Mouse (Mus musculus) neural tube, embryonic 13.5 days (tissue): Measurements from ENCODE around the gene Abraxas1. TPM values are rescaled to one million over a fixed set of nuclear protein-coding genes. Genes with fewer than 3 reads are reported as not detected.

Source experiments
- ATAC-seq: fragments of 200-750 bp; cut with Nextera tagmentation; 2 replicates; pipeline ENCODE4 v1.8.0; 2017; ENCODE audit warnings: low read depth, mild to moderate bottlenecking, moderate TSS enrichment, moderate library complexity
- H3K27ac ChIP-seq: fragments of 300-500 bp; sonication (generic); replicated peaks from 2 replicates; pipeline ENCODE4 v1.5.1; 2015; ENCODE audit warnings: moderate library complexity, mild to moderate bottlenecking, inconsistent platforms
- H3K27me3 ChIP-seq: fragments of 300-500 bp; sonication (generic); 2 replicates; pipeline ENCODE4 v1.6.1; 2015; ENCODE audit warnings: mild to moderate bottlenecking, inconsistent platforms
- H3K36me3 ChIP-seq: fragments of 300-500 bp; sonication (generic); 2 replicates; pipeline ENCODE4 v1.6.1; 2015; ENCODE audit warnings: mild to moderate bottlenecking, inconsistent platforms
- H3K4me1 ChIP-seq: fragments of 300-500 bp; sonication (generic); replicated peaks from 2 replicates; pipeline ENCODE4 v1.6.1; 2015; ENCODE audit warnings: inconsistent platforms
- H3K4me2 ChIP-seq: fragments of 300-500 bp; sonication (generic); 2 replicates; pipeline ENCODE4 v1.6.1; 2015; ENCODE audit warnings: inconsistent platforms, mild to moderate bottlenecking, moderate library complexity
- H3K4me3 ChIP-seq: fragments of 300-500 bp; sonication (generic); 2 replicates; pipeline ENCODE4 v1.5.1; 2015; ENCODE audit warnings: mild to moderate bottlenecking, inconsistent platforms
- H3K9ac ChIP-seq: fragments of 300-500 bp; sonication (generic); 2 replicates; pipeline ENCODE4 v1.6.1; 2015; ENCODE audit warnings: moderate library complexity, mild to moderate bottlenecking, inconsistent platforms
- H3K9me3 ChIP-seq: fragments of 300-500 bp; sonication (generic); 2 replicates; pipeline ENCODE4 v1.6.1; 2016; ENCODE audit warnings: inconsistent platforms
- WGBS: fragments of 180-500 bp; shearing (Covaris S2); methylation state at CpG from one replicate; pipeline ENCODE4 v1.1.7; 2015; 5-methylcytosine and 5-hydroxymethylcytosine counted together
- polyA plus RNA-seq: library from polyadenylated mRNA; unstranded; fragments of >200 nt; fragmentation: Nextera tagmentation; extraction: Ambion mirVana; gene quantifications from 2 replicates; pipeline ENCODE4 v1.2.1, GENCODE M21; 2015

The Abraxas1 gene
- polyA plus RNA-seq, 1 experiment from 2014 or later, result 14.3 TPM

DNA sequence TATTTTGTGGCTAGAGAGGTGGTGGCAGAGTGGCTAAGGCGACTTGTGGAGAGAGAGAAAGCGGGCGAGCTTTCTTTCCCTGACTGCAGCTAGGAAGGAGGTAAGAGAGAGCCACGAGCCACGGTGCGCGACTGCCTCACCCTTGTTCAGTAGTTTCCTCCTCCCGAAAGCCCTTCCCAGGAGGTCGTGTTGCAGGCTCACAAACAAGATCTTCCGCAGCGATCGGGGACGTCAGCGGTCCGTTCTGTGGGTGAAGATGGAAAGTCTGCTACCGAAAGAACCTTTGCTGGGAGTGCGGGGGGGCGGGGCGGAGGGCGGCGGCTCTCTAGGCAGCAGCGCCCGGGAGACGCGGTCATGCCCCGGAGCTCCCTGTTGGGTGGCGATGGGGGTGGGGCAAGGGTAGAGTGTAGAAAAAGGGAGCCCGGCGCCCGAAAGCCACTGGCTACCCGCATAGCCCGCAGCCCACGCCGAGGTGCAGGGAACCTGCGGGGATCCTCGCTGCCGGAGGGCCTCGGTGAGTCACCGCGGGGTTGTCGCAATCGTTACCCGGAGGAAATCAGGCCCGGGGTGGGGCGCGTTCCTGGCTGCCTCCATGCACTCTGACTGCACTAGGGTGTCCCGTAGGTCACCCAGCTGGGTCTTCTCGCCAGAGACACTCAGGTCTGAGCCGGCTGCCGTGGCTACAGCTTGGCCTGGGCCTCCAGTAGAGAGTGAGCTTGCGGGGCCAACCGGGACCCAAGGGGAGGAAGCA lies 25.3 kb upstream of the Abraxas1 start:
- Histone ChIP-seq H3K9ac (peak overlapping the region; percentile 65), H3K36me3 (no peaks in the 10 kb centered on the region), H3K9me3 (peaks cover 10% of the 10 kb centered on the region; the same call in 1 of the 2 replicates), H3K4me2 (peak overlapping the region; percentile 99), H3K27ac (no peak overlapping the region), H3K4me1 (peaks cover 24% of the 10 kb centered on the region), H3K27me3 (peaks cover 64% of the 10 kb centered on the region), H3K4me3 (peak overlapping the region; percentile 60)
- under 1% methylated on average over 49 of the region's 52 CpGs for WGBS
- peak; percentile 71 for ATAC-seq

DNA sequence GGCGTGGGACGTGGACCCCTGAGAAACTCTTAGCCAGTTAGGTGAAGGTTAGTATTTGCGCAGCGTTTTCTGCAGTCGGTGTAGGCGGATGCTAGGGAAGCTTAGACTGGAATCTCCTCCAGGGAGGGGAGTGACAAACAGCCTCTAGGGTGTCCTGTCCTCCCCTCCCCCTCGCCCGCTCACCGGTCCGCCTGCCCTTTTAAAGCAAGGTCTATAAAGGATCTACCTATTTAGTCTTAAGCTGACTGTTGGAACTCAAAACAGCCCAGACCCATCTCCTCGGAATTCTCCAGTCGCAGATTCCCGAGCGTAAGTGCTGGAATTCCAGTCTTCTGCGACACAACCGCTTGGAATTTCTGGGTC lies 24.7 kb upstream of the Abraxas1 start, which contains the start of gene Gpat3:
Gpat3 (plus strand) TSS at position 229 of the 363 bp plus-strand sequence.
- Histone ChIP-seq H3K36me3 (no peaks in the 10 kb centered on the region), H3K9me3 (peaks cover 10% of the 10 kb centered on the region; the same call in 1 of the 2 replicates), H3K9ac (peak within 1 kb of the TSS; percentile 65), H3K27ac (no peak within 1 kb of the TSS), H3K4me3 (peak within 1 kb of the TSS; percentile 60), H3K4me2 (peak within 1 kb of the TSS; percentile 99), H3K27me3 (peaks cover 64% of the 10 kb centered on the region), H3K4me1 (peaks cover 24% of the 10 kb centered on the region)
- under 1% methylated on average over 16 of the region's 16 CpGs for WGBS
- ATAC-seq, result peak; percentile 59

DNA sequence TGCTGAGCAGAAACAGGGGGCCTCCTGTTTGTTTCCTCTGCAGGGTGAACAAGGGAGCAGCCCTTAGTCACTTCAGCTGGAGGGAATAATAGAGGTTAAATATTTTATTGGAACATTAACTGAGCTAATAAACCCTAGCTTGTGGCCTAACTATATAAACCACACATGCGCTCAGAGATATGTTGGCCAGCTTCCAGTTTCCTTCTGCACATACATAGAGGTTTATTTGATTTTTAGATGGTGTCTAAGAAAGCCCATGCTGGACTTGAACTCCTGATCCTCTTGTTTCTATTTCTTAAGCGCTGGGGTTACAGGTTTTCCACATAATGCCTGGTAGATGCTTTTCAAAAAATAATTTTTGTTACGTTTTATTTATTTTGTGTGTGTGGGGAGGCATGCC lies 23.7 kb upstream of the Abraxas1 start:
- Histone ChIP-seq H3K4me1 (peaks cover 24% of the 10 kb centered on the region), H3K9ac (no peak overlapping the region), H3K4me2 (no peak overlapping the region), H3K27me3 (peaks cover 64% of the 10 kb centered on the region), H3K27ac (no peak overlapping the region), H3K9me3 (peaks cover 10% of the 10 kb centered on the region; the same call in 1 of the 2 replicates), H3K4me3 (no peak overlapping the region), H3K36me3 (no peaks in the 10 kb centered on the region)
- 48% methylated on average over 3 of the region's 3 CpGs for WGBS
- no peak for ATAC-seq

DNA sequence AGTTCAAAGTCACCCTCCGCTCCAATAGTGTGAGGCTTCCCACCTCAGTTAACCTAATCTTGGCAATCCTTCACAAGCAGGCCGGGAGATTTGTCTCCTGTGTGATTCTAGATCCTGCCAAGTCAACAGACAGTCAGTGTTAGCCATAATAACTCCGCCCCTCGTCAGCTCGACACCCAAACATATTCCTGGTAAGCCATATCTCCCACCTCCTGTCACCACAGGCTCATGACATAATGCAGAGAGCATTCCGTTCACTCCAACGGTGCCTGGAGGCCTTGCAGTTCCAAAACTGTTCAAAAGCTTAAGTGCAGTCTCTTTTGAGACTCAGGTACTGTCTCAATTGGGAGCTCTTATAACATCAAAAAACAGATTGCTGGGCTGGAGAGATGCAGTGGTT lies 17.1 kb upstream of the Abraxas1 start:
- no peak for ATAC-seq
- H3K36me3 ChIP-seq, result no peaks in the 10 kb centered on the region
- H3K4me3 ChIP-seq, result no peak overlapping the region
- H3K27ac ChIP-seq, result no peak overlapping the region
- no peak overlapping the region for H3K9ac ChIP-seq
- H3K9me3 ChIP-seq, result peaks cover 10% of the 10 kb centered on the region; the same call in 1 of the 2 replicates
- no peaks in the 10 kb centered on the region for H3K4me1 ChIP-seq
- no peak overlapping the region for H3K4me2 ChIP-seq
- WGBS, result 92% methylated on average over 7 of the region's 7 CpGs
- H3K27me3 ChIP-seq, result no peaks in the 10 kb centered on the region

DNA sequence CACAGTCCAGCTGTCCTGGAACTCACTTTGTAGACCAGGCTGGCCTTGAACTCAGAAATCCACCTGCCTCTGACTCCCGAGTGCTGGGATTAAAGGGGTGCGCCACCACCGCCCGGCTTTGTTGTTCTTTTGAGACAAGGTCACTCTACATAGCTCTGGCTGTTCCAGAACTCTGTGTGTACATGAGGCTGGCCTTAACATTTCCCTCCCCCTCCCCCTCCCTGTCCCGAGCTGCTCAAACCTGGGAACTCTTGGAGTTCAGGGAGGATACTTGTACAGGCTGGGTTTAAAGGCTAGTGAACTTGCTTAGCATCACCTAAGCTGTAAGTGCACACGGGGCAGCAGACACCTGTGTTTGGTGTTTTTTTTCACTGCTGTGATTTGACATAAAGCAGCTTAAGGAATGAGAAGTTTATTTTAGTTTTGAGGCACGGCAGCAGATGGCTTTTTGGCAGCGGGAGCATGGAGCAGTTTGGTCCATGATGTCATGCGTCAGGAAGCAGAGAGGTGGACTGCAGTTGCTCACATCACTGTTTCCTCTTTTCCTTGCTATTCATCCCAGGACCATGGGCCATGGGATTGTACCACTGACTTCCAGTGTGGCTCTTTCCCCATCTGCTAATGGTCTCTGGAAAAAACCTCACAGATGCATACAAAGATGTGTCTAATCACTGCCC lies 15.2 kb upstream of the Abraxas1 start:
- ATAC-seq, result no peak
- H3K4me1 ChIP-seq, result no peaks in the 10 kb centered on the region
- H3K36me3 ChIP-seq, result no peaks in the 10 kb centered on the region
- H3K27ac ChIP-seq, result no peak overlapping the region
- H3K4me3 ChIP-seq, result no peak overlapping the region
- H3K9ac ChIP-seq, result no peak overlapping the region
- H3K4me2 ChIP-seq, result no peak overlapping the region
- 78% methylated on average over 9 of the region's 9 CpGs for WGBS
- no peaks in the 10 kb centered on the region for H3K27me3 ChIP-seq
- H3K9me3 ChIP-seq, result no peaks in the 10 kb centered on the region

DNA sequence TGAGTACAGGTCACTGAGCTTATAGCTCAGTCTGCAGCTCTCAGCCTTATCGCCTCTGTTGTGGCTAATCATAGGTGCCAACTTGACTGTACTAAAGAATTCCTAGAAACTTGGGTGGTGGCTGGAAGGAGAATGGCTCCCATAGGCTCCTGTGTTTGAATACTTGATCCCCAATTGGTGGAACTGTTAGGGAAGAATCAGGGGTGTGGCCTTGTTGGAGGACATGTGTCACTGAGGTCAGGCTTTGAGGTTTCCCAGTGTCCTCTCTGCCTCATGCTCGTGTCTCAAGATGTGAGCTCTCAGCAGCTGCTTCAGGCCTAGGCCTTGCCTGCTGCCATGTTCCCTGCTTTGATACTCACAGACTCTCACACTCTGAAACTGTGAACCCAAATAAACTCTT lies 13.1 kb upstream of the Abraxas1 start:
- Histone ChIP-seq H3K4me2 (no peak overlapping the region), H3K27me3 (no peaks in the 10 kb centered on the region), H3K9me3 (no peaks in the 10 kb centered on the region), H3K9ac (no peak overlapping the region), H3K36me3 (no peaks in the 10 kb centered on the region), H3K4me1 (no peaks in the 10 kb centered on the region), H3K4me3 (no peak overlapping the region), H3K27ac (no peak overlapping the region)
- WGBS, result 90% methylated on average over 2 of the region's 2 CpGs
- ATAC-seq, result no peak

DNA sequence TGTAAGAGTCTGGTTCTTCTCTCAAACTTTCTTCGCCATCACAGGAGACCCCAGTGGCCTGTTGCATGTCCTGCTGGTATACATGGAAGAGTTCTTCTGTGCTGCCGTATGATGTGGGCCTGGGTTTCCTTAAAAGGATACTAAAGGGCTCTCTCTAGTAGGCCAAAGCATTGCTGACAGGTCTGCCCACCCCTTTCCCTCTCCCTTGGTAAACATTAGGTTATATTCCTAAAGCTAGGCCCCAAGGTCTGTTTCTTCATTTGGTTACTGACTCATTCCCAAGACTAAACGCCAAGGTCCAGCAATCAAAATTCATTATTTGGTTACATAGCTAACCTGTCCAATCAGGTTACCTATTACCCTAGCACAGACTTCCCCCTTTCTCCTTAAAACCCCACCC lies 11.9 kb upstream of the Abraxas1 start:
- Histone ChIP-seq H3K36me3 (no peaks in the 10 kb centered on the region), H3K27me3 (no peaks in the 10 kb centered on the region), H3K27ac (no peak overlapping the region), H3K9ac (no peak overlapping the region), H3K9me3 (no peaks in the 10 kb centered on the region), H3K4me2 (no peak overlapping the region), H3K4me3 (no peak overlapping the region), H3K4me1 (no peaks in the 10 kb centered on the region)
- ATAC-seq, result no peak
- WGBS, result 86% methylated on average over 3 of the region's 3 CpGs

DNA sequence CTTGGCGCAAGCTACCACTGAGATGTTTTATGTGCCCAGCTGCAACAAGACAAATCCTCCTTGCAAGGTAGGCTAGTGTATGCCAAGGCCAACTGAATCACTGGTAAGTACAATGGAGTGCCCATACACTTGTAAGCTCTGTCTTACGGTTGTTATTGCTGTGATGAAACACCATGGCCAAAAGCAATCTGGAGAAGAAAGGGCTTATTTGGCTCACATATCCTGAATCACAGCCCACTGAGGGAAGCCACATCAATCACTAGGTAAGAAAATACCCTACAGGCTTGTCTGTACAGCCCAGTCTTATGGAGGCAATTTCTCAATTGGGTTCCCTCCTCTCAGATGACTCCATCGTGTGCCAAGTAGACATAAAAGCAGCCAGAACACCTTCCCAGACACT lies 7.9 kb upstream of the Abraxas1 start:
- no peak overlapping the region for H3K4me3 ChIP-seq
- H3K4me2 ChIP-seq, result no peak overlapping the region
- no peaks in the 10 kb centered on the region for H3K36me3 ChIP-seq
- no peak for ATAC-seq
- H3K4me1 ChIP-seq, result no peaks in the 10 kb centered on the region
- H3K9me3 ChIP-seq, result no peaks in the 10 kb centered on the region
- no peak overlapping the region for H3K27ac ChIP-seq
- H3K27me3 ChIP-seq, result no peaks in the 10 kb centered on the region
- WGBS, result 59% methylated on average over 3 of the region's 3 CpGs
- no peak overlapping the region for H3K9ac ChIP-seq

DNA sequence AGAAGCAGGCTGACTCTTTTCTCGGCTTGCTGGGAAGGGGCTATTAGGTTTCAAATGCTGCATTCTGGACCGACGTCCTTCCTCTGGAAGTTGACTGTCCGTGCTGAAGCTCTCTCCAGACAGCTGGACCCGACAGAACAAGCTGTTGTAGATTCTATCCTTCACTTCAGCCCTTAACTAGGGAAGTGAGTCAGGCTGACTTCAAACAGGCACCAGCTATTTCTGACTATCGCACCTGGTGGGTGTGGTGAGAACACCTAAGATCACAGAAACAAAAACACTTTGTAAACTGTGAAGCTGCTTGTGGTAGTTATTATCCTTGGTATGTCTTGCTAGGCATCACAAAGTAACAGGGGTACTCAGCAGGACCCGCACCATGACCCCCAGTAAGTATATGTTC lies 5.8 kb upstream of the Abraxas1 start:
- Histone ChIP-seq H3K27ac (no peak overlapping the region), H3K36me3 (no peaks in the 10 kb centered on the region), H3K4me2 (no peak overlapping the region), H3K9ac (no peak overlapping the region), H3K27me3 (no peaks in the 10 kb centered on the region), H3K4me1 (no peaks in the 10 kb centered on the region), H3K9me3 (no peaks in the 10 kb centered on the region), H3K4me3 (no peak overlapping the region)
- 75% methylated on average over 7 of the region's 7 CpGs for WGBS
- no peak for ATAC-seq

DNA sequence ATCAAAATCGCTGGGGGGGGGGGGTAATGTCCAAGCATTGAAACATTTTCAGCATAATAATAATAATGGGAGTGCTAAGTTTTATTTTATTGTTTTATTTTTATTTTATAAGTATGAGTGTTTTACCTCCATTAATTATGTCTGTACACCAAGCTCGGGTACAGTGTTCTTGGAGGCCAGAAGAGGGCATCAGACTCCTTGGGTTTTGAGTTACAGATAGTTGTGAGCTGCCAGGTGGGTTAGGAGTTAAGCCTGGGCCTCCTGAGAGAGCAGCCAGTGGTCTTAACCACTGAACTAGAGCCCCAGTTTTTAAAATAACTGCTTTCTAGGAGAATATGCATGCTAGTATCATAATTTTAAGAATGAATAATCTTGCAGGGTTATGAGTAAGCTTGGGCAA lies 5.2 kb upstream of the Abraxas1 start:
- no peaks in the 10 kb centered on the region for H3K36me3 ChIP-seq

DNA sequence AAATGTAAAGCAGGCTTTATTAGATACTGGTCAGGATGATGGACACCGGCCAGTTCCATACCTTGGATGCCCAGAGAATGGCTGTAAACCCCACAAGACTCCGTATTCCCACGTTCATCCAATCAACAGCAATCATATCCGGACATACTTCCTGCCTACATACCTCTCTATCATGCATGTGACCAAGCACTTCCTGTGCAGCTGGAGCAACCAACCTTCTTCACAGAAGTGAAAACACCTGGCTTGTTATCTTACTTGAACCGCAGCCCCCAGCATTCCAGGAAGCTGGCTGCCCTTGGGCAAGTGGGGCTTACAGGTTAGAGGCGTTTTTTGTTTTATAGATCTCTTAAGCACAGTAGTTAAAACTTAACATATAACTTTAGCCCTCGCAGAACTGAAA lies 2.1 kb upstream of the Abraxas1 start:
- no peaks in the 10 kb centered on the region for H3K27me3 ChIP-seq

More for the DNA sequence above, 5.2 kb upstream of the Abraxas1 start:
- peaks cover 3% of the 10 kb centered on the region; the same call in 1 of the 2 replicates for H3K4me1 ChIP-seq
- WGBS, result 14% methylated on average over 2 of the region's 2 CpGs
- no peak overlapping the region for H3K4me3 ChIP-seq
- no peak for ATAC-seq
- H3K27ac ChIP-seq, result no peak overlapping the region
- no peaks in the 10 kb centered on the region for H3K9me3 ChIP-seq
- H3K9ac ChIP-seq, result no peak overlapping the region
- no peak overlapping the region for H3K4me2 ChIP-seq
- H3K27me3 ChIP-seq, result no peaks in the 10 kb centered on the region

DNA sequence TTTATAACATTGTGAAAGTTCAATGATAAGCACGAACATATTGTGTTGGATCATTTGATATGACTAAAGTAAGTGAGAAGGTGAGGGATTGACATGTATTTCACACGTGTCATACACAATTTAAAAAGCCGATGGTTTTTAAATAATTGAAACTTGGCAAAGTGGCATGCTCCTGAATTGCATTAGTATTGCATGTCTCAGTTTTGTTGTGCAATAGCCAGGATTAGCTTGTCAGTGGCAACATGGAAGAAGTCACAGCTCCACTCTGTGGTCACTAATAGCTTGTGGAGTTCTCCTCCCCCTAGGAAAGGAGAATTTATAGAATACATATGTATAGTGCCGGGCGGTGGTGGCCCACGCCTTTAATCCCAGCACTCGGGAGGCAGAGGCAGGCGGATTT lies 610 bp upstream of the Abraxas1 start:
- Histone ChIP-seq H3K27ac (no peak overlapping the region), H3K4me2 (peak overlapping the region; percentile 88), H3K4me3 (peak overlapping the region; percentile 84), H3K9me3 (no peaks in the 10 kb centered on the region), H3K9ac (no peak overlapping the region), H3K4me1 (peaks cover 9% of the 10 kb centered on the region), H3K27me3 (no peaks in the 10 kb centered on the region), H3K36me3 (0 out of 2 replicates have a peak, but pooled peaks cover 3% of the 10 kb centered on the region)
- ATAC-seq, result no peak
- WGBS, result 85% methylated on average over 8 of the region's 8 CpGs

More for the DNA sequence above, 2.1 kb upstream of the Abraxas1 start:
- Histone ChIP-seq H3K4me2 (no peak overlapping the region), H3K4me1 (peaks cover 9% of the 10 kb centered on the region), H3K9me3 (no peaks in the 10 kb centered on the region), H3K36me3 (no peaks in the 10 kb centered on the region), H3K9ac (no peak overlapping the region), H3K4me3 (no peak overlapping the region), H3K27ac (no peak overlapping the region)
- ATAC-seq, result no peak
- 92% methylated on average over 7 of the region's 7 CpGs for WGBS
